Comparison of ENCODE assay signal across 24 mouse cellular contexts in genomic region chr8:77474614-77475013, GRCm38 (mm10). TPM values are rescaled to one million over a fixed set of nuclear protein-coding genes. Genes with fewer than 3 reads are reported as not detected.
DNase-seq lines count a peak whose midpoint lies in the region; ATAC-seq lines count a peak whose summit lies in the region.
"Had no signal": no experiment of that assay in that cellular context is flagged by ENCODE, and none has a peak within 500 bp of the region (broad histone marks: within the 10 kb centered on the region; RNA-seq: fewer than 3 reads in every experiment).

No protein-coding gene starts in this region.

- WGBS in midbrain, embryonic 11.5 days: 98% methylated on average over 5 of the region's 5 CpGs
- 96% methylated on average over 5 of the region's 5 CpGs for WGBS in midbrain, embryonic 13.5 days
- WGBS in limb, embryonic 10.5 days: 92% methylated on average over 5 of the region's 5 CpGs

- H3K36me3 ChIP-seq in midbrain, embryonic 11.5 days (ENCODE audit: control insufficient read depth, insufficient read depth, low read length): no peaks in the 10 kb centered on the region
- H3K36me3 ChIP-seq in midbrain, embryonic 13.5 days: no peaks in the 10 kb centered on the region
- H3K36me3 ChIP-seq in limb, embryonic 10.5 days: no peaks in the 10 kb centered on the region
- H3K36me3 ChIP-seq: heart, embryonic 10.5 days; heart, embryonic 13.5 days had no signal

- H3K4me1 ChIP-seq in midbrain, embryonic 11.5 days (ENCODE audit: control insufficient read depth, insufficient read depth, low read length): no peaks in the 10 kb centered on the region
- no peaks in the 10 kb centered on the region for H3K4me1 ChIP-seq in midbrain, embryonic 13.5 days (replicated peaks)
- peaks cover 39% of the 10 kb centered on the region for H3K4me1 ChIP-seq in limb, embryonic 10.5 days

- H3K4me3 ChIP-seq in midbrain, embryonic 11.5 days (ENCODE audit: low read depth, low read length): no peak overlapping the region
- no peak overlapping the region for H3K4me3 ChIP-seq in midbrain, embryonic 13.5 days (replicated peaks)
- H3K4me3 ChIP-seq in limb, embryonic 10.5 days: no peak overlapping the region
- H3K4me3 ChIP-seq: heart, embryonic 10.5 days; heart, embryonic 13.5 days had no signal

- no peak overlapping the region for H3K4me2 ChIP-seq in midbrain, embryonic 11.5 days
- no peak overlapping the region for H3K4me2 ChIP-seq in midbrain, embryonic 13.5 days (replicated peaks)
- H3K4me2 ChIP-seq: heart, embryonic 13.5 days; hindbrain, embryonic 14.5 days had no signal

- ATAC-seq in midbrain, embryonic 11.5 days (ENCODE audit: low FRiP score): no peak
- no peak for ATAC-seq in midbrain, embryonic 13.5 days
- ATAC-seq: forebrain, embryonic 14.5 days; forebrain, postnatal 0 days; hindbrain, postnatal 0 days; inflammation-experienced regulatory T-cells, adult 6 months had no signal

- H3K27ac ChIP-seq in midbrain, embryonic 11.5 days (ENCODE audit: low read depth, low read length): no peak overlapping the region
- no peak overlapping the region for H3K27ac ChIP-seq in midbrain, embryonic 13.5 days
- no peak overlapping the region; the same call in 1 of the 2 replicates for H3K27ac ChIP-seq in limb, embryonic 10.5 days
- H3K27ac ChIP-seq: hindbrain, embryonic 14.5 days; hindbrain, postnatal 0 days had no signal

- DNase-seq in embryo, embryonic 10 days (ENCODE audit: low spot score): peak; percentile 33
- no peak for DNase-seq in embryo, embryonic 9.5 days (ENCODE audit: extremely low spot score)
- peak; percentile 90 for DNase-seq in midbrain, embryonic 11.5 days (ENCODE audit: low spot score, missing footprints)
- DNase-seq in limb, embryonic 10.5 days (ENCODE audit: low spot score): peak; percentile 51
- no peak for DNase-seq in lung, postnatal 10 days
- no peak for DNase-seq in thymus, postnatal 4 days
- DNase-seq: adrenal gland, adult 2 months; adrenal gland, postnatal 14 days; B cell, adult 2 months; cerebellum, adult 11 months; cerebellum, adult 2 months; cerebellum, adult 9-11 months; cerebellum, postnatal 25 days; forebrain, postnatal 0 days; gastrocnemius, postnatal 25 days; heart, adult 18-20 months had no signal

- no peaks in the 10 kb centered on the region for H3K27me3 ChIP-seq in midbrain, embryonic 11.5 days (ENCODE audit: control insufficient read depth, insufficient read depth, low read length)
- no peaks in the 10 kb centered on the region for H3K27me3 ChIP-seq in midbrain, embryonic 13.5 days
- no peaks in the 10 kb centered on the region for H3K27me3 ChIP-seq in limb, embryonic 10.5 days (ENCODE audit: low read depth, poor library complexity, severe bottlenecking)
- H3K27me3 ChIP-seq: heart, embryonic 13.5 days had no signal

- no peaks in the 10 kb centered on the region for H3K9me3 ChIP-seq in midbrain, embryonic 11.5 days (ENCODE audit: control insufficient read depth, low read length)
- H3K9me3 ChIP-seq in midbrain, embryonic 13.5 days: no peaks in the 10 kb centered on the region
- H3K9me3 ChIP-seq in limb, embryonic 10.5 days (replicated peaks): no peaks in the 10 kb centered on the region
- H3K9me3 ChIP-seq: G1E; heart, embryonic 10.5 days; heart, embryonic 13.5 days had no signal

- H3K9ac ChIP-seq in midbrain, embryonic 11.5 days (ENCODE audit: low read length): no peak overlapping the region
- no peak overlapping the region for H3K9ac ChIP-seq in midbrain, embryonic 13.5 days (replicated peaks)
- H3K9ac ChIP-seq: forebrain, postnatal 0 days; hindbrain, embryonic 14.5 days had no signal

RNA-seq across cellular contexts. Expression of gene Arhgap10, which starts 43.1 kb away (rescaled TPM):
- polyA plus RNA-seq in midbrain, embryonic 11.5 days (2014; fragmentation: Nextera tagmentation; extraction: Ambion mirVana): 11.5 and 12.1 TPM in 2 replicates
- polyA plus RNA-seq in midbrain, embryonic 13.5 days (2015; fragmentation: Nextera tagmentation; extraction: Ambion mirVana): 3.6 and 4.7 TPM in 2 replicates
- 39.1 and 43.8 TPM in 2 replicates for polyA plus RNA-seq in limb, embryonic 10.5 days (2016; fragmentation: Nextera tagmentation; extraction: Ambion mirVana)

Comparison
In these comparisons a context has a peak if more than half of its experiments do, and no peak if none do; other contexts are left out.
1. DNase-seq: peak in embryo, embryonic 10 days (single experiment), midbrain, embryonic 11.5 days (single experiment) and limb, embryonic 10.5 days (single experiment); none in embryo, embryonic 9.5 days (single experiment), lung, postnatal 10 days (single experiment) and thymus, postnatal 4 days (single experiment).